Mouse (Mus musculus): ENCODE results near the gene AY761185.
"Not testable (repeated sequence)": the region's sequence is repeated elsewhere in the genome, so short reads cannot be mapped to it uniquely, and the experiment has no call there.

AY761185 gene

GRCm38 (mm10) chr8:20944610-20945009, at the start of gene AY761185:
Gene AY761185 (minus strand): TSS chr8:20944710.
- no peak for DNase-seq

GRCm38 (mm10) chr8:20994042-20994441, 49.5 kb upstream of the AY761185 start:
- DNase-seq, result not testable (repeated sequence)

DNA sequence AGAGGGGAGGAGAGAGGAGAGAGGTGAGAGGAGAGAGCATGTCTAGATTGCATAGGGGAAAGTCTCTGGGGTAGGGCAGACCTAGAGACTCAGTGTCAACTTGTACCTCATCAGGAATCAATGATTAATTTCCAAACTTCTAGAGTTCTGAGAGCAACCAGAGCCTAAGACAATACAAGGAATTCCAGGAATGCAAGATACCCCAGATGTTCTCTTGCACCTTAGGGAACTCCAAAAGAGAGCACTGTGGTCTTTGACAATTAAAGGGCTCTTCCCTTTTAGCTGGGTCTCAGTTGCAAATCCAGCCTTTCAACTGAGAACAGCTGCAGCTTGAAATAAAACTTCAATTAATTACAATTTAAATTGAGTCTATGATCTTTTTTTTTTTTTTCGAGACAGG, 35.3 kb upstream of the AY761185 start:
- DNase-seq, result no peak

DNA sequence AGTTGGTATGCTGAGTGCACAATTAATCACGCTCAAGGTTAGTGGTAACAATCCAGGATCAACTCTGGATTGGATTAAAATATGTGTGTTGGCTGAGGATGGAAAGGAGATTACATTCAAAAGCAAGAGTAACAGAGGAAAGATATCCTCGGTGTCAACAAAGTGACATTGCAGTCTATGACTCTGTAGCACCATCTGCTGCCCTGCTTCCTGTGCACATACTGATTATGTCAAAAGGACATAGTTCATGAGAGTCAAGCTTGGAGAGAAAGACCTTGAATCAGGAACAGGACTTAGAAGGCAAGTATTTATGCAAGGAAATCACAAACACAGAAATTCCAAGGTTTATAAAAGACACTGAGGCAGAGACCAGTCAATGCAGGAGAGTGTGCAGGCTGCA, 20.0 kb upstream of the AY761185 start:
- no peak for DNase-seq

- DNase-seq, result no peak
Measured at GRCm38 (mm10) chr8:20921971-20922370, 22.5 kb downstream of the AY761185 start, which contains the start of gene Gm6040. Gene Gm6040 (minus strand): TSS chr8:20922071.

- no peak for DNase-seq
Measured at GRCm38 (mm10) chr8:20912288-20912687, 32.2 kb downstream of the AY761185 start.

- no peak for DNase-seq
Measured at GRCm38 (mm10) chr8:20908256-20908655, 36.3 kb downstream of the AY761185 start.

- no peak for DNase-seq
Measured at GRCm38 (mm10) chr8:20907119-20907518, 37.4 kb downstream of the AY761185 start.

GRCm38 (mm10) chr8:20902527-20902926, 42.0 kb downstream of the AY761185 start, which contains the start of gene Gm15056:
Gene Gm15056 (minus strand): TSS chr8:20902627.
- DNase-seq, result no peak

All from liver (tissue).